Mouse (Mus musculus) erythroblast, embryonic 14.5 days (primary cell): ENCODE results near the gene Haus6. TPM values are rescaled to one million over a fixed set of nuclear protein-coding genes. Genes with fewer than 3 reads are reported as not detected.
"Not testable (repeated sequence)": the region's sequence is repeated elsewhere in the genome, so short reads cannot be mapped to it uniquely, and the experiment has no call there.

Experiments used
- H3K27me3 ChIP-seq: 2 replicates; pipeline ENCODE4 v1.6.1; 2012; ENCODE audit warnings: inconsistent platforms; ENCODE audit not compliant: control insufficient read depth
- H3K36me3 ChIP-seq: 2 replicates; pipeline ENCODE4 v1.6.1; 2012; ENCODE audit warnings: mild to moderate bottlenecking, inconsistent platforms; ENCODE audit not compliant: control insufficient read depth
- H3K4me1 ChIP-seq: 2 replicates; pipeline ENCODE4 v1.6.1; 2012; ENCODE audit warnings: inconsistent platforms; ENCODE audit not compliant: control insufficient read depth
- H3K4me3 ChIP-seq: replicated peaks from 2 replicates; pipeline ENCODE3; 2012; ENCODE audit warnings: moderate library complexity, mild to moderate bottlenecking, inconsistent platforms
- H3K9me3 ChIP-seq: 2 replicates; pipeline ENCODE4 v1.6.1; 2012; ENCODE audit warnings: low read length, inconsistent platforms, mixed read lengths; ENCODE audit not compliant: control insufficient read depth
- GATA1 ChIP-seq: IDR thresholded peaks from 2 replicates; pipeline ENCODE4 v1.6.1; 2012; ENCODE audit warnings: low read length, inconsistent platforms, mixed read lengths
- TAL1 ChIP-seq: IDR thresholded peaks from 3 replicates; pipeline ENCODE4 v1.6.1; 2012; ENCODE audit warnings: low read length, inconsistent platforms, mixed read lengths
- polyA plus RNA-seq: library from polyadenylated mRNA; stranded (reverse); fragments of >175 nt; gene quantifications from 2 replicates; pipeline ENCODE4 v1.2.3, GENCODE M21; 2012

Gene Haus6
- polyA plus RNA-seq: 1.2 and 1.5 TPM in 2 replicates

GRCm38 (mm10) chr4:86611524-86612288 lies at the start of gene Haus6:
Gene Haus6, minus strand, starts transcription at chr4:86612055.
- peaks cover 34% of the 10 kb centered on the region for H3K4me1 ChIP-seq
- peaks cover 5% of the 10 kb centered on the region; the same call in 1 of the 2 replicates for H3K27me3 ChIP-seq
- no peak for TF ChIP-seq GATA1
- TF ChIP-seq TAL1: no peak
- peak within 1 kb of the TSS; percentile 90 for H3K4me3 ChIP-seq
- H3K36me3 ChIP-seq: peaks cover 29% of the 10 kb centered on the region
- H3K9me3 ChIP-seq: no peaks in the 10 kb centered on the region

- TF ChIP-seq TAL1 (no peak), GATA1 (no peak)
- Histone ChIP-seq H3K27me3 (no peaks in the 10 kb centered on the region; the same call in 1 of the 2 replicates), H3K36me3 (peaks cover 94% of the 10 kb centered on the region), H3K4me1 (peaks cover 7% of the 10 kb centered on the region), H3K4me3 (no peak overlapping the region), H3K9me3 (peaks cover 10% of the 10 kb centered on the region)
Observed at GRCm38 (mm10) chr4:86657176-86657575, 45.3 kb upstream of the Haus6 start.

GRCm38 (mm10) chr4:86656410-86656809 lies 44.6 kb upstream of the Haus6 start:
- peaks cover 93% of the 10 kb centered on the region for H3K36me3 ChIP-seq
- H3K27me3 ChIP-seq, H3K4me3 ChIP-seq, H3K9me3 ChIP-seq: not testable (repeated sequence)
- H3K4me1 ChIP-seq: peaks cover 12% of the 10 kb centered on the region

GRCm38 (mm10) chr4:86651686-86652384 lies 40.0 kb upstream of the Haus6 start:
- Histone ChIP-seq H3K27me3 (no peaks in the 10 kb centered on the region), H3K4me3 (no peak overlapping the region), H3K4me1 (peaks cover 12% of the 10 kb centered on the region), H3K9me3 (no peaks in the 10 kb centered on the region; the same call in 1 of the 2 replicates), H3K36me3 (peaks cover 51% of the 10 kb centered on the region)
- no peak for TF ChIP-seq GATA1
- TF ChIP-seq TAL1: no peak

GRCm38 (mm10) chr4:86648394-86648793 lies 36.5 kb upstream of the Haus6 start:
- H3K4me3 ChIP-seq, H3K27me3 ChIP-seq, H3K9me3 ChIP-seq, H3K4me1 ChIP-seq: not testable (repeated sequence)
- peaks cover 18% of the 10 kb centered on the region for H3K36me3 ChIP-seq

- H3K36me3 ChIP-seq, H3K4me3 ChIP-seq, H3K9me3 ChIP-seq, H3K27me3 ChIP-seq: not testable (repeated sequence)
- H3K4me1 ChIP-seq: peaks cover 30% of the 10 kb centered on the region
Observed at GRCm38 (mm10) chr4:86637561-86637960, 25.7 kb upstream of the Haus6 start.

- H3K9me3 ChIP-seq, H3K36me3 ChIP-seq, H3K4me3 ChIP-seq, H3K27me3 ChIP-seq: not testable (repeated sequence)
- H3K4me1 ChIP-seq: peaks cover 30% of the 10 kb centered on the region
- peak; percentile 23; the same call in 1 of the 3 replicates for TF ChIP-seq TAL1
Observed at GRCm38 (mm10) chr4:86634873-86635272, 23.0 kb upstream of the Haus6 start.

GRCm38 (mm10) chr4:86634312-86634711 lies 22.5 kb upstream of the Haus6 start:
- H3K27me3 ChIP-seq, H3K9me3 ChIP-seq, H3K4me3 ChIP-seq: not testable (repeated sequence)

GRCm38 (mm10) chr4:86632556-86632955 lies 20.7 kb upstream of the Haus6 start:
- H3K9me3 ChIP-seq, H3K4me3 ChIP-seq, H3K36me3 ChIP-seq, H3K27me3 ChIP-seq: not testable (repeated sequence)
- peaks cover 30% of the 10 kb centered on the region for H3K4me1 ChIP-seq

More at GRCm38 (mm10) chr4:86634312-86634711, 22.5 kb upstream of the Haus6 start:
- not testable (repeated sequence) for H3K36me3 ChIP-seq
- H3K4me1 ChIP-seq: peaks cover 30% of the 10 kb centered on the region

GRCm38 (mm10) chr4:86631831-86632230 lies 20.0 kb upstream of the Haus6 start:
- Histone ChIP-seq H3K4me3 (no peak overlapping the region), H3K4me1 (peaks cover 30% of the 10 kb centered on the region), H3K36me3 (no peaks in the 10 kb centered on the region), H3K27me3 (no peaks in the 10 kb centered on the region), H3K9me3 (no peaks in the 10 kb centered on the region)
- TF ChIP-seq GATA1 (no peak), TAL1 (no peak)

- H3K9me3 ChIP-seq, H3K4me3 ChIP-seq, H3K4me1 ChIP-seq, H3K27me3 ChIP-seq, H3K36me3 ChIP-seq: not testable (repeated sequence)
Observed at GRCm38 (mm10) chr4:86626496-86626895, 14.6 kb upstream of the Haus6 start.
